Mouse (Mus musculus): Measurements from ENCODE around the gene Olfr215.
A peak's percentile ranks its signal among the peaks of the same experiment; 100 is the strongest.
"Not testable (repeated sequence)": the region's sequence is repeated elsewhere in the genome, so short reads cannot be mapped to it uniquely, and the experiment has no call there.

The Olfr215 gene

DNA sequence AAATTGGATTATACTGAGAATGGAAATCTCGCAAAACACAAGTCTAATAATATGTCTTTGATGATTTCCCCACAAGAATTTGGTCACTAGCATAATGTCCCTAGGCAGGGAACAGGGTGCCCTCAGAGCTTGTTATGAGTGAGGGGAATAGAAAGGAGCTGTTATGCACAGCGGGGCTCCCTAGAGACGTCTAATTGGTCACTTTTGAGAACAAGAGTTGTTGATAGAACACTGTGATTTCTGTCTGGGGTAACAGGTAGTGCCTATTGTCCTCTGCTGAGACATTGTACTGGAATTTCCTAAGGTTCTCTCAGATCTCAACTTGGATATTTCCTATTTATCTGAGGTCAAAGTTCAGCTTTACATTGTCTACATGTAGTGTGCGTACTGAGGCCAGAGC, at the start of gene Olfr215:
Olfr215 (minus strand) TSS at position 101 of the 400 bp plus-strand sequence.
- no peak for DNase-seq (ENCODE audit: low read depth, low spot score)

DNA sequence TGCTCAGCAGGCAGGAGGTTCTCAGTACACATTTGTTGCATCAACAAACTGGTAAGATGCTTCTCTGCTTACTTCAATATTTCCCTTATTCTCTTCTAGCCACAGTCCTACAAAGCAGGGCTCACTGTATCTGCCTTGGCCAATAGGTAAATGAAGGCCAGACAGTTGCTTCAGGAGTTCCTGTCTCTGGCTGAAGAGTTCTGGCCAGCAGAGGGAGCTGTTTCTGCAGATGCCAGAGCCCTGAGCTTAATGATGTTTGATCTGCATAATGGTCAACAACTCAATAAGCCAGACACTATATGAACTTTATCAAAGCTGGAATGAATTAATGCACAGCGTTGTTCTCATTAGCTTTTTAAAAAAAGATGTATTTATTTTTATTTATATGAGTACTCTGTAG, 48.1 kb upstream of the Olfr215 start:
- no peak for DNase-seq (ENCODE audit: low read depth, low spot score)

DNA sequence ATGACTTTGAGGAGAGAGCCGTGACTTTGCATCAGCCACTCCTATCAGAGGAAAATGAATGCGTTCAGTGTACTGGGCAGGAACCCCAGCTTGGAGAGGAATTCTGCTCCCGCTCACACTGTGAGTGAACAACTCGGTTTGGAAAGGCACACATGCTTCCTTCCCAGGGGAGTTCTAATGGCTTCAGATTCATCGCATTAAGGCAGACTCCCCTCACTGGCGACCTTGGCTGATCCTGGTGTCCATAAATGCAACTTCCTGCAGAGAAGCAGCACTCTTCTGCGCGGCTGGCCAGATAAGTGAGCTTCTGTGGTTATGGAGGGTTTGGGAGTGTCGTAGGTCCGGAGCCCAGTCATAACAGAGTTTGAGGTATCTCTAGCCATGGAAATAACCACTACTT, 45.8 kb upstream of the Olfr215 start:
- no peak for DNase-seq (ENCODE audit: low read depth, low spot score)

DNA sequence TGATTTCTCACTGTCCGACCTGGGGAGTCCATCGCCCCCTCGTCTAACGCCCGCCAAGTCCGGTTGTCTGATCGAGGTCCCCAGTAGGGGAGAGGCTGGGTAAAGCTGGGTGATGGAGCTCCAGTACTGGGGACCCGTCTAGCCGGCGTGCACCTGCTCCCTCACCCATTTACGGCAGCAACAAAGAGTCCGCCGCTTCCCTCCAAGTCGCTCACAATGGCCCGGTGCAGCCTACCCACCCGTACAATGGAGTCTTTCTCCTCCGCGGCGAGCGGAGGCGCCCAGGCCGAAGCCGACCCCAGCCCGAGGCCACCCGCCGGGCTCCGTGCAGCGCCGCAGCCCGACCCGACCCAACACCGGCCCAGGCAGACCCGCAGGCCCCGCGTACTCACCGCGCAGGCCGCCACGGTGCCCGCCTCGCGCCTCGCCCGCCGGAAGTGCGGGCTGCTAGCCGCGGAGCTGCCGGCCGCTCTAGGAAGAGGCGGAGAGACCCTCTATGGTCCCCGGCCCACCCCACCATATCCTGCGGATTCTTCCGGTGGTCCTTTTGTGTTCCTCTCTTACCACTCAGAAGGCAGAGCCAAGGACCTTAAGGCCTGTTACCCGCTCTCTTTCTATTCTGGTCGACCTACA, 44.7 kb upstream of the Olfr215 start, which contains the start of gene Zfp422:
Zfp422 (minus strand) TSS at position 461 of the 633 bp plus-strand sequence.
- no peak for DNase-seq (ENCODE audit: low read depth, low spot score)

DNA sequence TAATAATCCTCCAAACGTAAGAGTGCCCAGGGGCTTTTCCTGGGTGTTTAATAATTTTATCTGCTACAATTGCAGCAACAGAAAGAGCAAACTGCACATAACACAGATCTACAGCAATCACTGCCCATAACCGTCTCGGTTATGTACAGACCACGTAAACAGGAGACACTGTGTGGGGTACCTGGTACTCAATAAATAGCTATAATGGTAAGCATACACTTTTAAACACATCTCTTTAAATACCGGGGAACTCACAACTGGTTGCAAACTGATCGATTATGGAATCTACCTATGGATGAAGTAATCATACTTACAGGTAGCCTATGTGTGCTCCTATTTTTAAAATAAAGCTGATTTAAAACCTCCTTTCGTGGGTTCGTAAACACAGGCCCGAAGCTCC, 44.1 kb upstream of the Olfr215 start:
- no peak for DNase-seq (ENCODE audit: low read depth, low spot score)

DNA sequence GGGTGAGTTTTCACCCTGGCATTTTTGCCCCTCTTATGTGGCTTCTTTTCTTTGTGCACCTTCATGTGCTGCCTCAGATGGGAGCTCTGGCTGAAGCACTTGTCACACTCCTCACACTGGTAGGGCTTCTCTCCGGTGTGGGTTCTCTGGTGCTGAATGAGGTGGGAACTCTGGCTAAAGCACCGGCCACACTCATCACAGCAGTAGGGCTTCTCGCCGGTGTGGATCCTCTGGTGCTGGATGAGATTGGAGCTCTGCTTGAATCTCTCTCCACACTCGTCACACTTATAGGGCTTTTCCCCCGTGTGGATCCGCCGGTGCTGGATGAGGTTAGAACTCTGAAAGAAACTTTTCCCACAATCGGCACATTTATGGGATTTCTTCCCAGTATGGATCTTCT, 42.4 kb upstream of the Olfr215 start:
- DNase-seq (ENCODE audit: low read depth, low spot score): not testable (repeated sequence)

DNA sequence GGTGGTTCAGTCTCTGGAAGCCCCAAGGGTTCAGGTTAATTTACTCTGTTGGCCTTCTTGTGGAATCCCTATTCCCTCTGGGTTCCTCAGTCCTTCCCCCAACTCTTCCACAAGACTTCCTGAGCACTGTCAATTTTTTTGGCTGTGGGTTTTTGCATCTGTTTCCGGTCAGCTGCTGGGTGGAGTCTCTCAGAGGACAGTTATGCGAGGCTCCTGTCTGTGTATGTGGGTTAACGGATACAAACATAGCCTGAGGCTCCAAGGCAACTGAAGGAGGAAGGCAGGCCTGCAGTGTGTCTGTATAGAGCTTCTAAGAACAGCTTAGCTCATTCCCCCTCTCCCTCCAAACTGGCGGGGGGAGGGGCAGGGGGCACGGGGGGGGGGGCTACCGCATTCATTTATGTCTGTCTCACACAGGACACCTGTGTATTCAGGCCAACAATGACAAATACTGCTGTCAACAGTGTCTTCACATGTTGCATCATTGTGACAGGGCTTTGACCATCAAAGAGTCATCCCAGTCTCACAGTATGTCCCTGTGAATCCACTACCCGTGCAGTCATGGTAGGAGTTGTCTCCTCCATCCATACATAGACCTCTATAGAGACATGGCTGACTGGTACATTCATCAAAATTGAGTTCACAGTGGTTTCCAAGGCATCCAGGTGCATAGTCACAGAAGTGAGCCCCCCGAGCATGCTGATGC, 37.5 kb upstream of the Olfr215 start:
- no peak for DNase-seq (ENCODE audit: low read depth, low spot score)

DNA sequence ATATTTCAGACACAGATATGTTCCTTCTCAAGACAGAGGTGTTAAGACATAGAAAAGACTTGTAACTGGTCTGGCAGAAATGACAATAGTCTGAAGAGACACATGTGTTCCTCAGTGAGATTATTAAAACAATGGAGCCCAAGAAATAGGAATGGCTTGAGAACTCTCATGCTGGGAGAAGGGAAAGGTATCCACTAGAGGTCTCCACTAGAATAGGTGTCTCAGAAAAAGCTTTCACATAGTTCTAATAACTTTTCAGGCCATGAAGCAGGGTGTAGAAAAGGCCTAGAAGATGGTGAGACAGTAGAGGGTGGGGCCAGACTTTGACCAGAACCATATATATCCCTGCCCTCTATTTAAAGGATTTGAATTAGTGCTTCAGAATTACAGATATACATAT, 34.1 kb upstream of the Olfr215 start:
- DNase-seq (ENCODE audit: low read depth, low spot score): no peak

DNA sequence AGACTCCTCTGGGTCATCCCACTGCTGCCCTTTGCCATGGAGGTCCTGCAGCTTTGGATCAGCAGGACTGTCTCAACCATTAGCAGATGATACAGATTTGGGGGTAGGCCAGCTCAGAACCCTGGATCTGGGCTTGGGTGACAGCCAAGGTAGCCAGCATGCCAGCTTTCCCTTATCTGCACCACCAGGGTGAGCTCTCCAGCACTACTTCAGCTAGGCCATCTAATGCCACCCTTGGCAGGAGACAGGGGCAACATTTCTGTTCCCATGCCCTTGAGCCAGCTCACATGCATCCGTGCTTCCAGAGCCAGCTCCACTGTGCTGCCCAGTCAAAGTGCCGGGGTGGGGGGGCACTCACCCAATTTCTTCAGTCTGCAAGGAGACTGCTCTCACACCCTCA, 31.7 kb upstream of the Olfr215 start:
- DNase-seq (ENCODE audit: low read depth, low spot score): no peak

DNA sequence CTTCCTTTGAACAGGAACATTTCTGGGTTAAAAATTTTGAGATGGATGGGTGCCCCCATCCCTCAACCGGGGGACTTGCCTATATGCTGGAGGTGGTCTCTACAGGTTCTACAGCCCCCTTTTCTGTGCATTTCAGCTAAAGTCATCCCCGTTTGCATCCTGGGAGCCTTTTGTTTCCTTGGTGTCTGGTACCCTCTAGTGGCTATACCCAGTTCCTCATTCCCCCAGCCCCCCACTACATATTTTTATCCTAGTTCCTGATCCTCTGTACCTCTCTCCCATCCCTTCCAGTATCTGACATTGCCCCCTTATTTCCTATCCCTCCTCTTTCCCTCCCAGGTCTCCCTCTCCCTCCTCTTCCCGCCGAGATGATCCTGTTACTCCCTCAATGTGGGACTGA, 23.2 kb upstream of the Olfr215 start:
- DNase-seq (ENCODE audit: low read depth, low spot score): no peak

DNA sequence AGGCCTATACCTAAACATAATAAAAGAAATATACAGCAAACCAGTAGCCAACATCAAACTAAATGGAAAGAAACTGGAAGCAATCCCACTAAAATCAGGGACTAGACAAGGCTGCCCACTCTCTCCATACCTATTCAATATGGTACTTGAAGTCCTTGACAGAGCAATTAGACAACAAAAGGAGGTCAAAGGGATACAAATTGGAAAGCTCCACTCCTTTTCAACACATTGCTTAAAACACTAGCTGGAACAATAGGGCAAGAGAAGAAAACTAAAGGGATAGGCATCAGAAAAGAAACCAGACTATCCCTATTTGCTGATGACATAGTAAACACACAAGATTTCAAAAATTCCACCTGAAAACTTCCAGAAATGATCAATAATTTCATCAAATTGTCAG, 17.0 kb upstream of the Olfr215 start:
- DNase-seq (ENCODE audit: low read depth, low spot score): not testable (repeated sequence)

DNA sequence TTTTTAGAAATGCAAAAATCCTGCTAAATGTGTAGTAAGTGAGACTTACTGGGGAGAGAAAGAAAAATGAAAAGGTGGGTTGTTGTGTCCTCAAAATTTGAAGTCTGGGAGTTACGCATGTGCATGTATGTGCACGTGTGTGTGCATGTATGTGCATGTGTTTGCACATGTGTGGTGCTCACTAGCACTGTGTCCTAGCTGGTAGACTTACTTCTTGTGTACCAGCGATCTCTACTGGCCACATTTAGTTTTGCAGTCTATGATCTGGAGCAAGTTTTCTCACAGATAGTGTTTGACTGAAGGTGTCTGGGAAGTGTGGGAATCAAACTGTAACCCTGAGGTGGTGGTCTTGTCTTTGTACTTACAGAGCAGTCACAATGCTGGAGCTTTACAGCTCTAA, 14.2 kb downstream of the Olfr215 start:
- peak; percentile 6 for DNase-seq (ENCODE audit: low read depth, low spot score)

DNA sequence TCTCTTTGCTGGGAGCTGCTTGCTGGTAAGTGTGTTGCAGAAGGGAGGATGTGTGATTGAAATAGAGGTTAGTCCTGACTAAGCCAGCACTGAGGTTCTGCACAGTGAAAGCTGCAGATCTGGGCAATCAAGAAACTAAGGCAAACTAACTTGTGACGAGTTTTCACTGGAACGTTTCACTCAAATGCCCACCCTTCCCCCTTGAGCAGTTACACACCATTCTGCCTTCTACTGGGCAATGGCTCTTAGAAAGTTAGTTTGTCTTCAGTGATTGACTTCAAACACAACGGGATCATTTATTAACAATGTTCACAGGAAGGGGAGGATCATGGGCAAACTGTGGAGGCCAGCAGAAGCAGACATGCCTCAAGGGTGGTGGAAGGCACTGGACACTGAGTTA, 29.0 kb downstream of the Olfr215 start:
- DNase-seq (ENCODE audit: low read depth, low spot score): no peak

DNA sequence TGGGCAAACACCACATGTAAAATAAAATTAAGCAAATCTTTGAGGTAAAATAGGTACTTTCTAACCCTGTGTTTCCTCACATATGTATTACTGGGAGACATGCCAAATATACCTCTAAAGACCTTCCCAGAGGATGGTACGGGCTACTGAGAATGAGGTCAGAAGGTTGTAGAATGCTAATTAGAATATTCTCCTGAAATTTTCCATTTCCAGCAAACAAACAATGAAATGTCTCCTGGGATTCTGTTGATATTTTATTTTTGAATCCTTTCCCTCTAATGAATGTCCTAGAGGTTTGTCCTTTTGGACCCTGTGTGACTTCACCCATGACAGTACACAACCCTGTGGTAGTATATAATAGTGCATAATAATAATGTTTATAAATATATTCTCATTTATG, 30.1 kb downstream of the Olfr215 start, which contains the start of gene Olfr214:
Olfr214 (plus strand) TSS at position 301 of the 400 bp plus-strand sequence.
- no peak for DNase-seq (ENCODE audit: low read depth, low spot score)

DNA sequence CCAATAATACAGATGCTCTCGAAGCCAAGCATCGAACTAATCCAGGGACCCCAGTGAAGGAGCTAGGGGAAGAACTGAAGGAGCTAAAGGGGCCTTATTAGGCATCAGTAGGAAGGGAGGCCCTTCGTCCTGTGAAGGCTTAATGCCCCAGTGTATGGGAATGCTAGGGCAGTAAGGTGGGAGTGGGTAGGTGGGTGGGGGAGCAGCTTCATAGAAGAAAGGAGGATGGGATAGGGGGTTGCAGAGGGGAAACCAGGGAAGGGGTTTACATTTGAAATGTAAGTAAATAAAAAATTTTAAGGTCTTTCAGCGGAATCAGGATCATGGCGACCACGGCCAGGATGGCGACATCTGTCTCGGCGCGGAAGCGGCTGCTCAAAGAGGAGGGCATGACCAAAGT, 33.2 kb downstream of the Olfr215 start, which contains the start of gene Gm5580:
Gm5580 (plus strand) TSS at position 301 of the 400 bp plus-strand sequence.
- not testable (repeated sequence) for DNase-seq (ENCODE audit: low read depth, low spot score)

DNA sequence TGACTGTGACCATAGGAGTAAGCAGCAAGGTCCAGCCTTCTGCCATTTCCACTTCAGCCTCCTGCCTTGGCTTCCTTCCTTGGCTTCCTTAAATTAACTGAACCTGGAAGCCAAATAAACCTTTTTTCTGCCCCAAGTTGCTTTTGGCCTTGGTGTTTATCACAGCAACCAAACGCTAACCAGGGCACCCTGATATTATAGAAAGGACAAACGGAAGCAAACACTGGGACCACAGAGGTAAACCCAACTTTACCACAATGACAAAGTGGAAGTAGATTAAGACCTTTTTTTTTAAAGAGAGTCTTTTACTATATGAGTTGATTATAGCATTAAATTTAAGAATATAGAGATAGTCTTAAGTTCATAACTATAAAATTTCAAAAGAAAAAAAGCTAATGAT, 41.5 kb downstream of the Olfr215 start:
- DNase-seq (ENCODE audit: low read depth, low spot score): no peak

DNA sequence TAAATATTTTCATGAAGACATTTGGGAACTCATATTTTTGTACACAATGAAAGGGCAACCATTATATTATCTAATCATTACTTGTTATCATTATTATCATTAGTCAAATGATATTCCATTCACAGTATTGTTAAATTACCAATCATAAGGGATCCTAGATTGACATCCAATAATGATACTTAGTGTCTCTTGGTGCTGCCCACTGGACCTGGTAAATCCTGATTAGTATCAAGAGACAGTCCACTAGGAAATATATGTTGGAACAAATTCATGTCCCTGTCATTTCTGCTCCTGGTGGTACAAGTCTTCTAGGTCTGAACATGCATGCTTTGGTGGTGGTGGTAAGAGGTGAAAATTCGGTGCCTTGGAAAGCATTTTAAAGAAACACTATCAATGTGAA, 45.8 kb downstream of the Olfr215 start, which contains the start of gene Olfr213:
Olfr213 (plus strand) TSS at position 301 of the 400 bp plus-strand sequence.
- DNase-seq (ENCODE audit: low read depth, low spot score): no peak
